Mouse (Mus musculus) right cerebral cortex, postnatal 14 days (tissue): ENCODE results near the gene Ate1.
A peak's percentile ranks its signal among the peaks of the same experiment; 100 is the strongest.
"Not testable (repeated sequence)": the region's sequence is repeated elsewhere in the genome, so short reads cannot be mapped to it uniquely, and the experiment has no call there.

Experiments used
- DNase-seq: peaks from one replicate; pipeline ENCODE4 v3.0.0; 2022

Gene Ate1

DNA sequence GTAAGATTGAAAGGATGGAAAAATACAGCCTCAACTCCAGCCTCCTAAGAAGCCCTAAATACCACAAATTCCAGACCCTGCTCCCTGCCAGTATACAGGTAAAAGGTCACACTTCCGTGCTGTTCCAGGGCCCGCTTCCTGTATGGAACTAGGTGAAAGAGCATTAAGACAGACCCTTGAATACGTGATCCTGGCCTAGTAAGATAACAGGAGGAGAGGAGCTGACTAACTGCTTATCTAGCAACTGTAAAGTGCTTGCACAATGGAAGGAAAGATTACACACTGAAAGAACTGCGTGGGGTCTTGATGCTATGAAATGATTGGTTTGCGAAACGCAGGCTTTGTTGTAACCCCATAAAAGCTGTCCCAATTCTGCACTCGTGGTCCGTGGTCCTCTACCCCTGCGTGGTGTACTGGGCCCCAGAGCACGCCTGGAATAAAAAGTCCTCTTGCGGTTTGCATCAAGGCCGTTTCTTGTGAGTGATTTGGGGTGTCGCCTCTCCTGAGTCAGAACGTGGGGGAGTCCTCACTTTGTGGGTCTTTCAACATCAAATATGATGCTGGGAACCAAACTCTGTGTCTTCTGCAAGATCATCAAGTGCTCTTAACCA lies 748 bp upstream of the Ate1 start:
- DNase-seq = no peak

DNA sequence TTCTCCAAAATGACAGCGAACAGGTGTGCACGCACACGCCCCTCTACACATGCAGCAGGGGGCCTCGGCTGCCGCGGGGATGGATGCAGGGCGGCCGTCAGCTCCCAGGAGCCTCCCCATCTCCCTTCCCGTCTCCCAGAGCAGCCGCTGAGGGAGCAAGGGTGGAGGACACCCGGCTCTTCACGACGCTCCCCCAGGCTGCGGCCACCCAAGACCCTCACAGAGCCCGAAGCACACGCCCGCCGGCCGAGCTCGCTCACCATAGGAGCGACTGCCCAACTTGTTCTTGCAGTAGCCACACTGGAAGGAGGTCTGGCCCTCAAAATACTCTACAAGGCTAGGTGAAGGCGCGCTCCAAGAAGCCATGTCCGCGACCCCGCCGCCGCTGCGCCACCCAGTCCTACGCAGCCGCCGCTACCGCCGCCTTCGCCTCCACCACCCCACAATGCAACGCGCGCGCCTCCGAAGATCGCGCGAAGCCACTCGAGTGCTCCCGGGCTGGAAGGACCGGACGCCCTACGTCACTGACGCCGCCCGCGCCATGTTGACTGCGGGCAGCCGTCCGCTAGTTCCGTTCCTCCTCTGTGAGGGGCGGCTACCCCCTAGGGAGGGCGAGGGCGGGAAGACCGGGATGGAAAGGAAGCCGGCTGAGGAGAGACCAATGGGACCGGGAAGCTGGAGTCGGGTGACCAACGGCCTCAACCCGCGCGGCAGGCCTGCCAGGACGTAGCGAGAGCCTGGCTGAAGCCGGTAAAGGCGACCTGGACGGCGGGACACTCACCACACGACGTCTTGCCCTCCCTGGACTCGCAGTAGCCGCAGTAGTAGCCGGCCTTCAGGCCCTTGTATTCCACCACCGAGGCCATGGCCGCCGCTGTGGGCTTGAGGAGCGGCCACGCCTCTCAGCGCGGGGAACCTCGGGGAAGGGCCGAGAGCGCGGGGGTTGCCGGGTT lies 797 bp downstream of the Ate1 start:
- DNase-seq = peak; percentile 99

DNA sequence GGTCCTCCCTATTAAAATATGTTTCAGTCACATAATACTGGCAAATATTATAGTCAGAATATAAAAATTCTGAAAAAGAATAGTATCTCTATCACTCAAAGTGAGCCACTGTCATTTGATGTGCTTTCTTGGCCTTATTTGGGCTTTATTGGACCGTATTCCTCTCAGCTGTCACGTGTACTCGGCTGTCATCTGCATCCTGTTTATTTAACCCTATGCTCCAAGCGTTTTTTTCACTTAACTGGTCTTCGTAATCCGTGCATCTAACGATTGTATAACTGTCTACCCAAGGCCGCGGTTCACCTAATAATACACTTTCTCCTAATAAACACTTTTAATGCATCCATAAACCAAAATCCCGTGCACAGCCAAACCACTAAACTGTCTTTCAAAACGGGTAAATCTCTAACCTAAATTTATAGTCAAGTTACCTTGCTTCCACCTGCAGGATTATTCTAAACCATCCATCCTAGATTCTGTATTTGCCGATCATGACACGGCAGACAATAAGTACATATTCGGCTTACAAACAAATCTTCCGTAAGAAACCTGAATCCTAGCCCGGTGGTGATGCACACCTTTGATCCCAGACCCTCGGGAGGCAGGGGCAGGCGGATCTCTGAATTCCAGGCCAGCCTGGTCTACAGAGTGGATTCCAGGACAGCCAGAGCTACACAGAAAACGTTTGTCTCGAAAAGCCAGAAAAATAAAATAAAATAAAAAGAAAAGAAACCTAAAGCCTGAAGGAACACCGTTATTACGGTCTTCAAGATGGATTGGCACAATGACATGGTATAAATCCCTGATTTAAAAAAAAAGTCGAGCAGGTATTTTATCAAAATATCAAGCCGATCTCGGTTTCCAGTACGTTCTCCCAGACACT lies 1.7 kb downstream of the Ate1 start:
- DNase-seq = no peak

DNA sequence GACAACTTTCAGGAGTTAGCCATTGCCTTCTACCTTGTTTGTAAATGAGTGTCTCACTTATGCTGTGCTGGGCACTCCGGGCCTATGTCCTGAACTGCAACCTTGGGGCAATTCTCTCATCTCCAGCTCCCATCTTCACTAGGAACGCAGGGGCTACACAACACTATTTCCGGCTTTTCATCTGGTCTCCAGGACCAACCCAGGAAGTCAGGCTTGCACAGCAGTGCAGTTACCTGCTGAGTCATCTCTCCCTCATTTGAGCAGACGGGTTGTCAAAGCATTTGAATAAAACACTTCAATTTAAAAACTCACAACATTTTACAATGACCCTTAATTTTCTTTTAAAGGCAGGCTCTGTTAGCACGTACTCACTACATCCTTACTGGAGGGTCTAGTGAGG lies 9.9 kb downstream of the Ate1 start:
- no peak for DNase-seq

DNA sequence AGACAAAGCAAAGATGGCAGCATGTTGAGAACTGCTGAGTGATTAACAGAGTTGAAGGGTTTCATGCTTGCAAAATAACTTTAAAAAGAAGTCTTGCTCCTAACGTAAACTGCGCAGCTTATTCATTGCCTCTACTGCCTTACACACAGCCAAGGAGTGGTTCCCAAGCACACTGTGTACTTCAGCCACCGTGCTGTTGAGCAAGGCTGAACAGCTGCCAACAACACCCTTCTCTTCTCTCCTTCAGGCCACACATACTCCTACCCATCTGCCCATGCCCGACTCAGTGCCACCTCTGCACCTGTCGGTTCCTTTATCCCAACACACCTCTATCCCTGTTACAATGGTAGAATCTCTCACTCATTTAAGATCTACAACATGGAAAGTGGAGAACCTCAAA lies 17.2 kb downstream of the Ate1 start:
- no peak for DNase-seq

DNA sequence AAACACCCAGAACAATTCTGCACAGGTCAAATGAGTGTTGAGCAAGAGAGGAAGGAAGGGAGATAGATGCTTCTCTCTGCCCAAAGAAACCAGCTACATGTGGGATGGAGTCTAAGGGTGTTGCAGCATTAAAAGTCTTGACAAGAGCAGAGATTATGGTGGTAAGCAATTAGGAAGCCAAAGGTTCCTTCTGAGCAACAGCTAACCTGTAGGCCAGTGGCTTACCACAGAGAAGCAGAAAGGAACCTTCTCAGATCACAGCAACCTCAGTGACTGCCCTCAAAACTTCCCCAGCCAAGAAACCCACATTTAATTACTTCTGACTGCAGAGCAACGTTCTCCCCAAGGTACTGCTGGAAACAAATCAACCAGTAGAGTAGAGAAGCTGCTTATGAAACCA lies 18.7 kb downstream of the Ate1 start:
- DNase-seq = no peak

DNA sequence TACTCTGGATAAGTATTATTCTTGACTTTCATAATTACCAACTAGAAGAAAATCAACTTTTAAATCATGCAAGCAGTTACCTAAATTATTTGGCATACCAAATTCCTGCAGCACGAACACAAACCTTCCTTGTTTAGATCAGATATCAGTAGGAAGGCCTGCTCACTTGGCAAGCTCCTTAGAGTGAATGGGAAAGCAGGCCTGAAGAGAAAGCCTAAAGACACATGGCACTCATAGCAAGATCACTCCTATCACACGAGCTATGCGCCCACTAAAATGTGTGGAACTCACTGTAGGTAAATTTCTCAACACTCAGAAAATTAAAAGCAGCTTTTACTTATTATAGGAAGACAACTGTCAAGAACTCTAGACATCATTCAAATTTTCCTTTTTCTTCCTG lies 26.8 kb downstream of the Ate1 start:
- DNase-seq = no peak

DNA sequence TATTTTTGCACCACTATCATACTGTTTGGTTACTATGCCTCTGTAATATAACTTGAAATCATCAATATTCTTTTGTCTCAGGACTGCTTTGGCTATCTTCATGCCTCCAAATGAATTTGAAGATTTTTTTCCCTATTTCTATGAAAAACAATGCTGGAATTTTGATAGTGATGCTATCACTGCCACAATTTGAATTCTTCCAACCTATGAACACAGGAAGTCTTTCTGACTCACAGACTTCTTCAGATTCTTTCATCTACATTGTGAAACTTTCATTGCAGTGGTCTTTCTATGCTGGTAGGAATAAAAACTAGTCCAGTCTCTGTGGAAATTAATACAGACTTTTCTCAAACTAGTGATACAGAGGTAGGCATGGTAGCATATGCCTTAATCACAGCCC lies 28.1 kb downstream of the Ate1 start:
- no peak for DNase-seq

DNA sequence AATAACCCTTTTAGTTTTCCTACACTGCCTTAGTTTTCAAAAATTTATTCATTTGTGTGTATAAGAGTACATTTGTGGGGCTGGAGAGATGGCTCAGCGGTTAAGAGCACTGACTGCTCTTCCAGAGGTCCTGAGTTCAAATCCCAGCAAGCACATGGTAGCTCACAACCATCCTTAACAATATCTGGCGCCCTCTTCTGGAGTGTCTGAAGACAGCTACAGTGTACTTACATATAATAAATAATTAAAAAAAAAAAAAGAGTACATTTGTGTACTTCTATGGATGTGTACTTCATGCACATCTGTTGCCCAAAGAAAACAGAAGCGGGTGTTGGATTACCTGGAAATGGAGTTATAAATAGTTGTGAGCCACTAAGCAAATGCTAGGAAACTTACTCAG lies 41.2 kb downstream of the Ate1 start:
- DNase-seq = not testable (repeated sequence)

DNA sequence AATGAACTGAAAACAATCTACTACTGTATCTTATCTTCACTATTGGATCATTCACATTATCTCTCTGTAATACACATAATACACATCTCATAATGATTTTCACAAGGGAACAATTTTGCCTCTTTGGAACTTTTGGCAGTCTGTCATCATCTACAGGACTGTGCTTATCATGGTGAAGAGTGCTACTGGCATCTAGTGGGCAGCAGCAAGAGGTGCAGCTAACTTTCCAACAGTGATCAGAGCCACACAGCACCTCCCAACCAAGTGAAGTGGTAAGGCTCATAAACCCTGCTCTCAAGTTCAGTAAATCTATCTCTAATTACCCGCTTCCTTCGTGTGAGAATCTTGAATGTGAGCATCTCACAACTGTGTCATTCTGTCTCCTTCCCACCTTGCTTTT lies 44.2 kb downstream of the Ate1 start:
- DNase-seq = peak; percentile 12

DNA sequence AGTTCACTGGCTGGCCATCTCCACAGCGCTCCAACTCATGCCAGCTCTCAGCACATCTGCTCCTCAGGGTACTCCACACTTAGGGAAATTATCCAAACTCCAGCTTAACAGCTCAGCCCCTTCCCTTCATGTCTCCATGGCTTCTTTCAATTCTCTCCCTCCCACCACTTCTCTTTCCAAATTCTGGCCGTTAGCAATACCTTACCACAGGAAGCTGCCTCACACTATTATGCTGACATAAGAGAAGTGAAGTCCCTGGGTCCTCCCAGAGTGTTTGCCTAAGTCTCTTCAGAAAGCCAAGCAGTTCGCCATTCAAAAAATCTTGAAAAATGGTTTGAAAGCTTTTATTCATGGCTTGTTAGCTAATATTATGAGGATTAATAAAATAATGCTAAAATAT lies 46.3 kb downstream of the Ate1 start:
- no peak for DNase-seq

DNA sequence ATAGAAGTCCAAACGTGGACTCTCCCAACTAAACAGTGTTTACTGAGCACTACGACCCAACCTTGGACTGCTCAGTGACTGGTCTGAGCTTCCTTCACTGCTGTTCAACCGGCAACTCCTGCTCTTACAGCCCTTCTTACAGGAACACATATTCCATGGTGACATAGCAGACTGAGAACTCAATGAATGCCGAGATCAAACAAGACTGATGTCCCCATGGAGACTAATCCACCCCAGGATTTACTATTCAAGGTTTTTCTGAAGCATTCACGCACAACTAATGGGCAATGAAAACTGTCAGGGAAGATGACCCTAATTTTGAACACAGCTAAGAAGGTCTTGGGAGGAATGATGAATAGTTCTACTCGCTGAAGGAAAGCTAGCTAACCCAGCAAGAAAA lies 47.5 kb downstream of the Ate1 start:
- DNase-seq = no peak

DNA sequence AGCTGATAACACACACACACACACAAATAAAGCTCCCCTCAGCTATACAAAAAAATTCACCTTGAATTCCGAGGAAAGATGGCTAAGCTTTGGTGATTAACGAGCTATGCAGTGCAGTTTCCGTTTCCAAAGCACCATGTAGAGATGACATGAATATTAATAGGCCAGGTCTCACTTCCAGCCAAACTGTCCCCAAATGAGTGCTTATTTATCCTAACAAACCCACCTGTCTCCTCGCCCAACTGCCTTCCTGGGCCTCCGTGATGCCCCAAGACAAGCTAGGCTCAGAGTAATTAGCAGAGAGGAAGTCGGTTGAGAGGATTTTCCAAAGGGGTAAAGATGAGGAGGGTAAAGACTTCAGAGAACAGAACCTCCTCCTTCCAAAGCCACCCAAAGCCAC lies 49.1 kb downstream of the Ate1 start:
- no peak for DNase-seq

DNA sequence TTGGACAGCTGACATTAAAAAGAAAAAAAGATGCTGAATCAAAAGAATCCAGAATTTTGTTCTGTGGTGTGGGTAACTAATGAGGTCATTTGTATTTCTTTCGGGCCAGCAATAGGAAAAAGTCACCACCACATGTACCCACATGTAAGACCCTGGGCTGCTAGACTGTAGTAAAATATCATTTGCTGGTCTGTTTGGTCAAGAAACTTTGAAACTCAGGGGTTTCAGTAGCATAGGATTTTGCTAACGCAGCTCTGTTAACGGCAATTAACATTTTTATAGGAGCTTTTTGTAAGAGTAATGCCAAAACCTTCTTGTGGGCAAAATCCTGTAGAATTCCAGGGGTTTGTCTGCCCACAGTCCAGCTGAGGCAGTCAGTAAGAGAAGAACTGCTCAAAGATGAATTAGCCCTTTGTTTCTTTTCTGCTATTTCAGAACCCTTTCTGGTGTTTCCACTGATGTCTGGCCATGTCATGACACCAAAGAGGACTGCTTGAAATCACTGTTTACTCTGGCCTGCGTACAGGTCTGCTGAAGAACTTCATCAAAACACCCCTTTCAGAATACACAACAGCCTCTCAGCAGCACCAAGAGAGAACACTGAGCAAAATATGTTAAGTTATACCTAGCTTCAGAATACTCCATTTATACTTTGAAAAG lies 64.5 kb downstream of the Ate1 start:
- DNase-seq = no peak

DNA sequence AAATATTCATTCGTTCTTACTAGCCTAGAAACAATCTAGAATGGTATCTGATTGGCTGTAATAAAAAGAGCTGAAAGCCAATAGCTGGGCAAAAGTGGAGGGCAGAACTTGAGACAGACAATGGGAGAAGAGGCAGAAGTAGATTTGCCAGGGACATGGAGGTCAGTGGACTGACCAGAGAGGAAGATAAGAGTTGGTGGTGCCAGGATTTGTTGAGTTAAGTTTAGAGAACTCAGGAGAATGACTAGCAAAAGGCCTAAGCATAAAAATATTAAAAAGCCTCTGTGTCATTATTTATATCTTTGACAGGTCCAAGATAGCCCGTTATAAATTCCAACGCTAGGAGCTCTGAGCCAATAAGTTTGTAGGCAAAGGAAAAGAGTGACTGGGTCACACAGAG lies 65.9 kb downstream of the Ate1 start:
- DNase-seq = no peak

DNA sequence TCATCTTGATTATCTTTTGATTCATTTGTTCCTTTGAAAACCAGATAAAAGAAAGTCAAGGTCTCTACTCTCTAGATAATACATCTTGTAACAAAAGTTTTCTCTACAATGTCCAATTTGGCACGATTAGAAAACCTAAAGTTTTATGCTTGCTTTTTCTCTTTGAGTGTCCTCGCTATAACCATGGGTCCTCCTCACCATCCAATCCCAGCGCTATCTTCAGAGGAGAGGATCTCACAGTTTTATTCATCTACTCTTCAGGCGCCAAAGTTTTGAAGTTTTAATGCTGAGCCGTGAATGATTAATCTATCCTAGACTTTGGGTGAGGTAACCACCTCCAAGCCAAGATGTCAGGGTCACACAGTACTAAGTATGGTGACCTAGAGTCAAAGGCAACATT lies 84.4 kb downstream of the Ate1 start:
- DNase-seq = no peak

DNA sequence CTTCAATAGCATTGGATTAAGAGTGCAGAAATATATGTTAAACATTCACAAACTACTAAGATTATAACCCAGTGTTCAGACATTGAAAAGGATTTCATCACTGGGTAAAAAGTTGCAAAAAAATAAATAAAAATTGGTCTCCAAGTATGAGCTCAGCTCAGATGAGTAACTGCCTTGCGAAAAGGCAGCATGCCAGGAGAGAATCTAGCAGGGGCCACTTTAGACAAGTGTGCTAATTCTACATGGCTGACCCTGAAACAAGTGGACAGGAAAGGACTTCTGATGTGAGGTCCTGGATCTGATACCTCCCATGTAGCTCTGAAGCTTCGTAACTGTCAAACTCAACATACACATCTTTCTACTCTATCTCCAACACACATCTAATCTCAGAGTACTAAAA lies 88.0 kb downstream of the Ate1 start:
- no peak for DNase-seq

DNA sequence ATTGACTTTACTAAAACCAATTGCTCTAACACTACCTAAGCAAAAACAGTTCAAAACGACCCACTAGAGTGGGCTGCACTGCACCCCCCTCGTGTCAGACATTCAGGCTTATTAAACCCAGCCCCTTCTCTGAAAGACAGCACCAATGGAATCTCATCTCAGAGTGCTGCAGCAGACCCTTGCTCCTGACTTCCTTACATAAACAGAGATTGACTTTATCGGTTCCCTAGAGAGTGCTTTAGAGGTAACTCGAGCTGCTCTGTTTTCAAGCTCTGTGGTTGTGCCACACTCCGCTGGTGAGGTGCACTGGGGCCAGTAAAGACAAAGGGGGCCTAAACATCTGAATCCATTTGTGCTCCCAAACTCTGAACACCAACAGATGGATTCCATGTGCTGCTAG lies 93.6 kb downstream of the Ate1 start:
- DNase-seq = no peak

DNA sequence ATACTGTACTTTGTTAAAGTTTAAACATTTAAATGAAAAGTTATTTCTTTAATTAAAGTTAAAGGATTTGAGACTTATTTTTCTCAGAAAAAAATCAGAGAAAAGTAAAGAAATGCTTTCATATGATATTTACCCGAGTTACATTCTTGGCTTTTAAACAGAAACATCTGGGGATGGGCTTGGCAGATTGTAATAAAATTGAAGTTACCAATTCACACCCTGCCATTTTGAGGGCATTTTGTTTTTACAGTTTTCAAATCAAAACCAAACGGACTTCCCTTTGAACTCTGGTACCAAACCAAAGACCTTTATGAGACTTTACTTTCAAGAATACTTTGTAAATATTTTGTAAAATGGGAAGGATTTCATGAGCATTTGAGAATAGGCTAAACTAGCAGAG lies 94.2 kb downstream of the Ate1 start:
- no peak for DNase-seq

DNA sequence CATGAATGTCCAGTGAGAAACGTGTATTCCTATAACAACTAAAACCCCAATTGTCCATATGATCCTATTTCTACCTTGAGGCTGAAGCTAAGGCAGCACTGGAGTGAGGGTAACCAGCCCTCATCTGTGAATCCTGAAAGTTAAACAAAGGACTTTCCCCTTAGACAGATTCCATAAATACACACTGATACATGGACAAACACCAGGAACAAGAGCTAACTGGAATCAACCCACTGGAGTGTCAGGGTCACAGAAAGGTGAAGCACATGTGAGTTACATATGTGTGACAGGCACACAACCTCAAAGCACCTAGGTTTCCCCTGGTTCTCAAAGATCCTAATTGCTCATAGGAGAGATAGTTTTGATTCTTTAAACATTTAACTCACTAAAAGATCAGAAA lies 100.2 kb downstream of the Ate1 start:
- no peak for DNase-seq

DNA sequence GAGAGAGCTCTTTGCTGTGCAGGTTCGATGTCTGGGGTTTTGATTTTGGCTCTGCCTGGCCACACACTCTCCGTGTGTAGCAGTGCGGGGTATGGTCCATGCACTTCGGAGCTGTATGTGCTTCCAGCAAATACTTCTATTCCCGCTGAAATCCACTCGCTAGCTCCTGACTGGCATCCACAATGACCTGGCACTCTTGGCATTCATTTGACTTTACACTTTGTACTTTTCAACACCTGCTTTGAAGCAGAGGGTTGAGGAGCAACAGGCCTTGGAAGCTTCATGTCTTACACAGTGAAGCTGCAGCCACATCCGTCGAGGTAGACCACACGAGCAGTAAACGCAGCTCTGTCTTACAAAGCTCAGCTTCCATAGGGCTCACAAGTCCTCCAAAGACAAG lies 112.5 kb downstream of the Ate1 start:
- DNase-seq = no peak

DNA sequence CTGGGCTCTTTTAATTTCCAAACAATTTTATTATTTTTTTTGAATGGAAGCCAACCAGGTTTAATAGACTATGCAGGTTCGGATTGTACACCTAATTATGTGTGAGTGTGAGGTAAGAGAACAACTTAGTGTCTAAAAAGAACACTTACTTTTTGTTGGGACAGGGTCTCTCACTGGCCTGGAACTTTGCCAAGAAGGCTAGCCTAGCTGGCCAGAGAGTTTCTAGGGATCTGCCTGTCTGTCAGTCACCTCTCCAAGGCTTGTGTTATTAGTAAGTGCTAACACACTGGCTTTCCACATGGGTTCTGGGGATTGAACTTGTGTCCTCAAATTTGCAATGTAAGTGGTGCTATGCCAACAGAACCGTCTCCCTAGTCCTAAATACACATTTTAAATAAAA lies 116.8 kb downstream of the Ate1 start:
- no peak for DNase-seq

DNA sequence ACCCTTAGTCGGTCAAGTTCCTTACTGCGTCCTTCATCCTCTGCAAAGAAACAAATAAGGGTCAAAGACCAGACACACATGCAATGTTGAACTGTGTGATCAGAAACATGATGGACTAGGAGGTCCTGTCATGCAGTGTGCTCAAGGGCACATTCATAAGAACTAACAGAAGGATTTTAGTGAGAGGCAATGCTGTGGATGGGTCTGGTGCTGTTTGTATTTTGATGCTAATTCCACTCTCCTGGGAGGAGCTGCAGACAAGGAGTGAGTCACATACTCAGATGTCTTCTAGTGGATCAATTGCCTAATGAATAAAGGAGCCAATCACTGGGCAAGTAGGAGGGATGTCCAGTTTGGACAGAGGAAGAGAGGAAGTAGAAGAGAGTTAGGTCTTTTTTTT lies 125.5 kb downstream of the Ate1 start:
- DNase-seq = no peak
